Mouse (Mus musculus) embryonic fibroblast, embryonic 13.5 days (primary cell): Measurements from ENCODE around the gene Tef. TPM values are rescaled to one million over a fixed set of nuclear protein-coding genes. Genes with fewer than 3 reads are reported as not detected.
A peak's percentile ranks its signal among the peaks of the same experiment; 100 is the strongest.

Source experiments
- H3K27ac ChIP-seq: 2 replicates; pipeline ENCODE4 v1.5.1; 2012; ENCODE audit warnings: low read length, control low read depth, inconsistent platforms; ENCODE audit not compliant: insufficient read depth
- H3K4me1 ChIP-seq: 2 replicates; pipeline ENCODE4 v1.6.1; 2011; ENCODE audit warnings: low read length; ENCODE audit not compliant: control insufficient read depth, insufficient read depth
- H3K4me3 ChIP-seq: 2 replicates; pipeline ENCODE4 v1.5.1; 2011; ENCODE audit warnings: mild to moderate bottlenecking, control low read depth, low read length; ENCODE audit not compliant: insufficient read depth
- CTCF ChIP-seq: IDR thresholded peaks from 2 replicates; pipeline ENCODE4 v1.5.1; 2011; ENCODE audit warnings: mild to moderate bottlenecking, control low read depth, low read length, moderate library complexity, borderline replicate concordance; ENCODE audit not compliant: insufficient read depth
- POLR2A ChIP-seq: IDR thresholded peaks from 2 replicates; pipeline ENCODE4 v1.6.1; 2011; ENCODE audit warnings: low read depth, mild to moderate bottlenecking, control low read depth, low read length, moderate library complexity
- polyA plus RNA-seq: library from polyadenylated mRNA; stranded (reverse); fragments of >200 nt; gene quantifications from 2 replicates; pipeline ENCODE4 v1.2.4, GENCODE M21; 2011; ENCODE audit warnings: low read depth; ENCODE audit not compliant: missing spikeins, insufficient read length

Gene Tef
- polyA plus RNA-seq, 1 experiment = 43.1 TPM

- no peak overlapping the region for H3K4me3 ChIP-seq
- H3K27ac ChIP-seq = no peak overlapping the region
- peaks cover 5% of the 10 kb centered on the region; the same call in 1 of the 2 replicates for H3K4me1 ChIP-seq
- TF ChIP-seq CTCF (no peak), POLR2A (no peak)
Measured at GRCm38 (mm10) chr15:81797861-81798260, 4.4 kb upstream of the Tef start.

DNA sequence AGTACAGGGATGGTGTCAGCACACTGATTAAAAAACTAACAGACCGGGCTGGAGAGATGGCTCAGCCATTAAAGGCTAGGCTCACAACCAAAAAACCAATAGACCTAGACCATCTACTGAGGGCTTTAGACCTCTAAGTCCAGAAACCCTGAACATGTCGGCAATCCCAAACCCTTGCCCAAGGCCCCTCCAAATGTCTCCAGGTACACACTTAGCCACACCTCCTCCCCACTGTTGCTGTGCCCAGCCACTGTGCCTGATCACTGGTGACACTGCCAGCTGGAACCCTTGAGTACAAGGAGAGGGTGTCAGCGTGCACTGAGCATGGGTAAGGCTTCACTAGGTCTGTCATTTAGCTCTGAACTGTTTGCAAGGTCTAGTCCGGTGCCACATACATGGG lies 3.8 kb upstream of the Tef start:
- Histone ChIP-seq H3K4me3 (no peak overlapping the region), H3K4me1 (peaks cover 7% of the 10 kb centered on the region; the same call in 1 of the 2 replicates), H3K27ac (no peak overlapping the region)
- no peak for TF ChIP-seq POLR2A
- TF ChIP-seq CTCF = no peak

DNA sequence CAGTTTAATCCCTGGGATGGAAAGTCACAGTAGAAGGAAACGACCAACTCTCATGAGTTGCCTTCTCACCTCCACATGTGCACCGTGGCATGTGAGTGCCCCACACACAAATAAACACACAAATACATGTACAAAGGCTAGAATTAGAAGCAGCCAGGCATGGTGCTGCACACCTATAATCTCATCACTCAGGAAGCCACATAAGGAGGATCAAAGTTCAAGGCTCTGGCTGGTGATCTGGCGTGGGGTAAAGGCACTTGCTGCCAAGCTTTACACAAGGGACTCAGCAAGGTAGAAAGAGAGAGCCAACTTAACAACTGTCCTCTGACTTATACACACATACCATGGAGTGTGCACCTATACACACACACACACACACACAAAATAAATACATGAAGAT lies 1.8 kb upstream of the Tef start:
- H3K4me1 ChIP-seq = peaks cover 14% of the 10 kb centered on the region
- no peak overlapping the region for H3K4me3 ChIP-seq
- H3K27ac ChIP-seq = no peak overlapping the region
- TF ChIP-seq POLR2A = no peak

- Histone ChIP-seq H3K4me1 (peaks cover 18% of the 10 kb centered on the region), H3K27ac (no peak overlapping the region), H3K4me3 (peak overlapping the region; percentile 0; the same call in 1 of the 2 replicates)
- TF ChIP-seq CTCF = no peak
- TF ChIP-seq POLR2A = no peak
Measured at GRCm38 (mm10) chr15:81802941-81803351, 725 bp downstream of the Tef start.

- H3K4me3 ChIP-seq = no peak overlapping the region
- H3K27ac ChIP-seq = no peak overlapping the region
- peaks cover 18% of the 10 kb centered on the region for H3K4me1 ChIP-seq
- TF ChIP-seq CTCF (no peak), POLR2A (no peak)
Measured at GRCm38 (mm10) chr15:81803425-81803951, 1.3 kb downstream of the Tef start.

DNA sequence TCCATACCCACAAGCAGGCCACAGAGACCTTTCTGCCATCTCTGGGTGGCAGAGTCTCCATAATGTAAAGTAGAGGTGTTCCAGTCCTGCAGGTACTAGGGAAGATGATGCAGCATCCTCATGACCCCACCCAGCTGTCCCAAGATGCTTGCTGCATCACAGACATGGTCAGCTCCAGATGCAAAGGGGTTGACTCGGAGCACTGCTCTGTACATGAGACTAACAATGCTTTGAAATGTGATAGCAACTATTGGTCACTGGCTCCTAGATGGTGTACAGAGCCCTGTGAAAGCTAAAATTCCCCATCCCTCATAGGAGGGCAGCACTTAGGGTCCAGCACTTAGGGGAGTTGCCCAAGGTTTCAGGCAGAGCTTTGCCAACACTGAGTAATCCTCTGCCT lies 2.0 kb downstream of the Tef start:
- Histone ChIP-seq H3K4me3 (no peak overlapping the region), H3K27ac (no peak overlapping the region), H3K4me1 (peaks cover 19% of the 10 kb centered on the region)
- TF ChIP-seq POLR2A = no peak
- TF ChIP-seq CTCF = no peak

DNA sequence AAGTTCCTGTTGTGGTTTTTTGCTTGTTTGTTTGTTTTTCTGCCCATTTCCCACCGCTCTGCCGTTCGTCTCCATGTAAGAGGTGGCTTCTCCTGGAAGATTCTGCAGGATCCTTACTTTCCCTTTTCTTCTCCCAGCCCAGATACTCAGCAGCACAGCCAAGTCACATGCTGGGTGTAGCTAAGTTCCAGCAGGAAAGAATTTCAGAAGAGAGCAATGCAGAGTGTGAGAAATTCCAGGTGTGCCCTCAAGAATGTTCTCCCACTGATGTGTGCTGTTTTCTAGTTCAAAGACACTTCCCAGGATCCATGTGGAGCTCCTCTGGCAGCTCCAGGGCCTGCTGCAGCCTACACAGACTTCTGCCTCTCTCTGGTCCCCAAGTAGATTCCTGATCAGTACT lies 2.7 kb downstream of the Tef start:
- TF ChIP-seq CTCF = no peak
- TF ChIP-seq POLR2A = no peak
- Histone ChIP-seq H3K27ac (no peak overlapping the region), H3K4me1 (peaks cover 20% of the 10 kb centered on the region), H3K4me3 (no peak overlapping the region)

DNA sequence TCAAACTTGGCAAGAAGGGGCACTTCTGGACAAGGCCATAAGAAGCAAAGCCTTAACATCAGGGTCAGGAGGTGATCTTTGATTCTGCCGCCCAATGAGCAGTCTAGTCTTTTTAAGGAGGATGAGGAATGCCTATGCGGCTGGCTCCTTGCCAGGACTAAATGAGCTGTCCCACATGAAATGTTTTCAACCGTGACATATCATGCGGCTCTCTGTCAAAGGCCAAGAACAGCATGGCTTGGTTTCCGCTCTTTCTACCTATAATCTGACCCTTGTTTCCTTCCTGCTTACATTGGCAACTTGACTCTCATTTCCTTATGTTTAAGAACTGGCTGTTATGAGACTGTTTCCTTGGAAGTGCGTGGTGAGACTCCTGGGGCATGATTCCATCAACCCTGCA lies 3.4 kb downstream of the Tef start:
- H3K4me3 ChIP-seq = no peak overlapping the region
- no peak overlapping the region for H3K27ac ChIP-seq
- H3K4me1 ChIP-seq = peaks cover 20% of the 10 kb centered on the region
- TF ChIP-seq POLR2A (no peak), CTCF (no peak)

DNA sequence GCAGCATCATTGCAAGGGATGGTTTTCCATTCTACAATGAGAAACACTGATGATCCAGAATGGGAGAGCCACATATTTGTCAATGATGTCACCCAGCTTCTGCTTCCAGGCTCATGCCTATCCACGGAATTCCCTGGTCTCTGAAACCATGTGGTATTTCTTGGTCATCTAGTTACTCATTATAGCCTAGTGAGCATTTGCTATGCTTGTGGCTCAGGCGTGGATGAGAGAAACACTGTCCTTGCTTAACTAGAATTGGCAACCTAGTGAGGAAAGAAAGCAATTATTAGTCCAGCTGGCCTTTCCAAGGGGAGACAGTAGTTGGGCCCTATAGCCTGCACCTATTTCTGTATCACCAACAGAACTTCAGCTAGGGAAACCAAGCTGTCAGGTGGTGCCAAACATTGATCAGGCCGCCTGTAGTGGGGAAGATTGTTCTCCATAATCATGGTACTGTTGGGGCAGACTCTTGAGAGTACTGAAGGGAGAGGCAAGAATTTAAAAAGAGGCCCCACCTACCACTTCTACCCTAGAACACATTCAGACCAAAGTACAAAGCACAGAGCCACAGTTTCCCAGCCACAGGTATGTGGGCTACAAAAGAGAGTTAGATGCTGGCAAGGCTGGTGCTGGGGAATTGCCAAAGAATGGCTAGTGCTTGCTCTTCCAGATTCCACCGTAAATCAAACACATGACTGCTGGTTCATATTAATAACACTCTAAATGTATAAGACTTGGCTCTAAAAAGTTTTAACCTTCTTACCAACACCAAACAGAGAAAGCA lies 4.6 kb downstream of the Tef start:
- Histone ChIP-seq H3K4me3 (no peak overlapping the region), H3K4me1 (peaks cover 20% of the 10 kb centered on the region), H3K27ac (no peak overlapping the region)
- no peak for TF ChIP-seq CTCF
- no peak for TF ChIP-seq POLR2A

DNA sequence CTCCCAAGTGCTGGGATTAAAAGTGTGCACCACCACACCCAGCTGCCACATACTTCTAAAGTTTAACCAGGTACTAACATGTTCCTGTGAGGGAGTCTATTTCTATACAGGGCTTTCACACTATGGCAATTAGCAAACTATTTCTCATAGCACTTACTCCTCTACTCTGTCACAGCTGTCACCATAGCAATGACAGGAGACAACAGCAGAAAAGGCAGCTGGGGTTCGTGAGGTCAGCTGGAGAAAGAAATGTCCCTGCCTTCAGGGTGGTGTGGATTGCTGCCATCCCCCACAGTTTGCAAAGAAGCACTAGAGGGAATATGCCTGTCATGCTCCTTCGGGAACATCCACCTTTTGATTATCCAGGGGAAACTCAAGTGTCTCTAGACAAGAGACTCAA lies 6.6 kb downstream of the Tef start:
- H3K4me1 ChIP-seq = peaks cover 17% of the 10 kb centered on the region

More for the DNA sequence above, 6.6 kb downstream of the Tef start:
- Histone ChIP-seq H3K4me3 (no peak overlapping the region), H3K27ac (no peak overlapping the region)
- TF ChIP-seq POLR2A = no peak
- no peak for TF ChIP-seq CTCF
